8 mouse cellular contexts compared by ENCODE assay signal in genomic region chr4:40970842-40971701, GRCm38 (mm10). TPM values are rescaled to one million over a fixed set of nuclear protein-coding genes. Genes with fewer than 3 reads are reported as not detected.
DNase-seq lines count a peak whose midpoint lies in the region; ATAC-seq lines count a peak whose summit lies in the region.

Nfx1 (plus strand) TSS chr4:40970906.

- H3K27me3 ChIP-seq in hindbrain, embryonic 15.5 days = no peaks in the 10 kb centered on the region

- H3K4me2 ChIP-seq in hindbrain, embryonic 15.5 days = peak within 1 kb of the TSS; percentile 74

- ATAC-seq in hindbrain, embryonic 15.5 days (ENCODE audit: low FRiP score, low read depth) = peak; percentile 97

- peak within 1 kb of the TSS; percentile 82 for H3K9ac ChIP-seq in hindbrain, embryonic 15.5 days

- peak within 1 kb of the TSS; percentile 85 for H3K4me3 ChIP-seq in hindbrain, embryonic 15.5 days

- under 1% methylated on average over 71 of the region's 85 CpGs for WGBS in hindbrain, embryonic 15.5 days

- H3K36me3 ChIP-seq in hindbrain, embryonic 15.5 days = peaks cover 10% of the 10 kb centered on the region

- H3K4me1 ChIP-seq in hindbrain, embryonic 15.5 days (replicated peaks) = peaks cover 22% of the 10 kb centered on the region

- peak; percentile 97 for DNase-seq in R1 (ENCODE audit: low read depth, low spot score)
- DNase-seq in cerebellum, postnatal 25 days = peak; percentile 97 to 98
- DNase-seq in frontal cortex, postnatal 36 days (ENCODE audit: low spot score in 2 of 2) = peak; percentile 93 to 96
- peak; percentile 92 for DNase-seq in left cerebral cortex, adult 11 months (ENCODE audit: low spot score)
- DNase-seq in lung, postnatal 4 days = peak; percentile 95 to 96
- DNase-seq in retina, postnatal 7 days (ENCODE audit: low read depth, low spot score) = peak; percentile 92
- DNase-seq in urinary bladder, adult 2 months (ENCODE audit: low spot score) = peak; percentile 93

- peak within 1 kb of the TSS; percentile 92 for H3K27ac ChIP-seq in hindbrain, embryonic 15.5 days (replicated peaks)

- H3K9me3 ChIP-seq in hindbrain, embryonic 15.5 days = no peaks in the 10 kb centered on the region

RNA-seq across cellular contexts. Expression of gene Nfx1, which starts in this region (rescaled TPM):
- 100 and 106 TPM in 2 replicates for polyA plus RNA-seq in hindbrain, embryonic 15.5 days (2015; fragmentation: Nextera tagmentation; extraction: Ambion mirVana)
- 60.1 and 61.1 TPM in 2 replicates for polyA plus RNA-seq in urinary bladder, adult 2 months (2012; rRNA removed)

Comparison
In these comparisons a context has a peak if more than half of its experiments do, and no peak if none do; other contexts are left out.
1. Peak in every context shown above with its lines: DNase-seq, ATAC-seq, H3K4me3 ChIP-seq and H3K27ac ChIP-seq.